Mouse (Mus musculus) large intestine, adult 2 months (tissue): Measurements from ENCODE around the gene Tmed2. TPM values are rescaled to one million over a fixed set of nuclear protein-coding genes. Genes with fewer than 3 reads are reported as not detected.
"Not testable (repeated sequence)": the region's sequence is repeated elsewhere in the genome, so short reads cannot be mapped to it uniquely, and the experiment has no call there.

Source experiments
- DNase-seq: peaks from one replicate; pipeline ENCODE4 v3.0.0-alpha.2; 2012; ENCODE audit warnings: low read depth, low spot score
- WGBS: fragments of 180-500 bp; shearing (Covaris S2); methylation state at CpG from one replicate; pipeline ENCODE4 v1.1.7; 2018; 5-methylcytosine and 5-hydroxymethylcytosine counted together
- polyA plus RNA-seq: library from polyadenylated mRNA; depleted of rRNA; stranded (reverse); fragments of >200 nt; gene quantifications from 2 replicates; pipeline ENCODE4 v1.2.3, GENCODE M21; 2012; rRNA removed

The Tmed2 gene
- polyA plus RNA-seq, 1 experiment = 129 TPM

- peak; percentile 81 for DNase-seq
- WGBS = under 1% methylated on average over 66 of the region's 66 CpGs
Measured at GRCm38 (mm10) chr5:124552558-124553307, 12.2 kb downstream of the Tmed2 start, which contains the start of gene Ddx55. Gene Ddx55, plus strand, starts transcription at chr5:124552864.

GRCm38 (mm10) chr5:124553607-124554006, 13.1 kb downstream of the Tmed2 start:
- no peak for DNase-seq
- 48% methylated on average over 6 of the region's 6 CpGs for WGBS

DNA sequence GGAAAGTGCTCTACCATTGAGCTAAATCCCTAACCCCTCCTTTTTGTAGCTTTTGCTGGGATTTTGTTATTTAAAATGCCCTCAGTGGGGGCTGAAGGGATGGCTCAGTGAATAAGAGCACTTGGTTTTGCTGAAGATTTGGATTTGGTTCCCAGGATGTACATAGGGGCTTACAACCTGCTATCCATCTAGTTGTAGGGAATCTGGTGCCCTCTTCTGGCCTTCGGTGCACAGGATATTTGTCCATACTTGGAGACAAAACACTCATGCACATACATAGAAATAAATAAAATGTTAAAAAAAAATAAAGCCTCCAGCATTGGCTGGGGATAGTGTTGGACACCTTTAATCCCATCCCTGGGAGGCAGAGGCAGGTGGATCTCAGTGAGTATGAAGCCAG, 14.7 kb downstream of the Tmed2 start:
- no peak for DNase-seq
- 60% methylated on average over 1 of the region's 1 CpGs for WGBS

DNA sequence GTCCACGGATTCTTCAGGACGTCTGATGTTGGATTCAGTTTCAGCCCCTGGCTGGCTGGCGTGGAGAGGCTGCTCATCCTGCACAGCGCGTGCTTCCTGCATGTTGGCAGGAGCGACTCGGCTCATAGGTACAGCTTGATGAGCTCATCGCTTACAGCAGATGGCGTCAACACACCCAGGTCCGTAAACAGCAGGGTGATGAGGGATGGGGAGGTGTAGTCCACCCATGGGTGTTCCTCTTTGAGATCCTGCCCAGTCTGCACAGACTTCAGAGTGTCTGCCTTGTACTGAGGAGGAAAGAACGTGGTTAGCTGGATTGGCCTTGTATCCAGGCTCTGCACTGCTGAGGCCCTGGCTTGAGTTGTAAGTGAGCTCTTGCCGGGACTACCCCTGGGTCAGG, 30.6 kb downstream of the Tmed2 start:
- WGBS = 60% methylated on average over 12 of the region's 12 CpGs
- DNase-seq = no peak

DNA sequence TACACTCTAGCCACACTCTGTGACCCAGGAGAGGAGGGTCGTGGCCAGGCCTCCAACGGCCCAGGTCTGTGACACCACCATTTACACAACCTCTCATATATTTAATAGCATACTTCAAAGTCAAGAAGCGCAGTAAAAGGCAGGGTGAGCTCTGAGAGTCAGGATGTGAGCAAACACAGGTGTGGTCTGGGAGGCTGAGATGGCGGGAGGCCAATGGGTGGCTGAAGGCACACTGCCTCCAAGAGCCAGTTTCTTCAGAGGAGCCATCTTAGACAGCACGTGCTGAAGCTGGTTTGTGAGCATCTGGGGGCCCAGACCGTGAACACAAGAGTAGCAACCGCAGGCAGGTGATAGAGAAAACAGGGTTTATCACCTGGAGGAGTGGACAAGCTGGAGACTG, 35.0 kb downstream of the Tmed2 start:
- DNase-seq = peak; percentile 84
- WGBS = 39% methylated on average over 7 of the region's 7 CpGs

- 1% methylated on average over 51 of the region's 51 CpGs for WGBS
Measured at GRCm38 (mm10) chr5:124578633-124579317, 38.3 kb downstream of the Tmed2 start, which contains the start of the genes Eif2b1 and Gtf2h3. Gene Eif2b1, minus strand, starts transcription at chr5:124579131. Gene Gtf2h3, plus strand, starts transcription at chr5:124579140.

GRCm38 (mm10) chr5:124582515-124582914, 42.0 kb downstream of the Tmed2 start:
- WGBS = 74% methylated on average over 5 of the region's 5 CpGs
- DNase-seq = no peak

More at GRCm38 (mm10) chr5:124578633-124579317, 38.3 kb downstream of the Tmed2 start, which contains the start of the genes Eif2b1 and Gtf2h3:
- DNase-seq = peak; percentile 80

DNA sequence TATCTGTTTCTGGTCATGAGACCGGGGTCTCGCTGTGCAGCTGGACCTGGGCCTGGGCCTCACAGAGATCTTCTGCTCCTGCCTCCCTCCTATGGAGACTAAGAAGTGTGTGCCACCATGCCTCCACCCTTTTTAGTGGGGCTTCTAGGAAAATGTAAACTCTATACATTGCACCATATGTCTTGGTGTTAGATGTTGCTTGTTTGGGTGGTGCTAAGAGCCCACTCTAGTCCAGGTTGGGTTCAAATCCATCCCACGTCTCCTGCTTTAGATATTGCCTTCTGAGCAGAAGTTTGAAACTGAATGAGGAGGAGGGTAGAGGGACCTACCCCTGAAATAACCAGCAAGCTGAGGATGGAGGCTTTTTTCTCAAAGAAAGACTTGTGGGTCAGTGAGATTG, 52.3 kb downstream of the Tmed2 start:
- 98% methylated on average over 3 of the region's 3 CpGs for WGBS
- DNase-seq = no peak

GRCm38 (mm10) chr5:124598224-124599174, 58.0 kb downstream of the Tmed2 start:
- DNase-seq = peak; percentile 96
- whole genome bisulfite sequencing = 9% methylated on average over 30 of the region's 30 CpGs

GRCm38 (mm10) chr5:124599726-124600125, 59.2 kb downstream of the Tmed2 start:
- DNase-seq = not testable (repeated sequence)
- 62% methylated on average over 8 of the region's 8 CpGs for whole genome bisulfite sequencing

Other genes with a start within 250 kb of the Tmed2 start
- gene Mphosph9, start 212.7 kb upstream of the Tmed2 start, polyA plus RNA-seq = 2.2 and 3.5 TPM in 2 replicates
- 3.9 and 4.1 TPM in 2 replicates for gene 2810006K23Rik, start 212.6 kb upstream of the Tmed2 start, polyA plus RNA-seq
- gene Cdk2ap1, start 177.6 kb upstream of the Tmed2 start, polyA plus RNA-seq = 97.9 and 118 TPM in 2 replicates
- gene Sbno1, start 114.7 kb upstream of the Tmed2 start, polyA plus RNA-seq = 9.9 and 18.8 TPM in 2 replicates
- gene Kmt5a, start 100.8 kb upstream of the Tmed2 start, polyA plus RNA-seq = 56.4 and 93.1 TPM in 2 replicates
- 26.3 and 28.0 TPM in 2 replicates for gene Rilpl2, start 62.3 kb upstream of the Tmed2 start, polyA plus RNA-seq
- gene Snrnp35, start 57.6 kb upstream of the Tmed2 start, polyA plus RNA-seq = 3.4 and 3.8 TPM in 2 replicates
- 1.8 and 2.9 TPM in 2 replicates for gene Rilpl1, start 9.3 kb upstream of the Tmed2 start, polyA plus RNA-seq
- 8.9 and 12.1 TPM in 2 replicates for gene Ddx55, start 12.2 kb downstream of the Tmed2 start, polyA plus RNA-seq
- 31.7 and 33.1 TPM in 2 replicates for gene Eif2b1, start 38.4 kb downstream of the Tmed2 start, polyA plus RNA-seq
- gene Gtf2h3, start 38.4 kb downstream of the Tmed2 start, polyA plus RNA-seq = 38.3 and 40.0 TPM in 2 replicates
- 90.0 and 137 TPM in 2 replicates for gene Atp6v0a2, start 87.9 kb downstream of the Tmed2 start, polyA plus RNA-seq
- gene Dnah10, start 184.4 kb downstream of the Tmed2 start, polyA plus RNA-seq = 0.10 and 0.16 TPM in 2 replicates